Mouse (Mus musculus) cerebellum, adult 9-10 months (tissue): ENCODE measurements at regions not wholly inside any gene's neighbourhood (a gene's known extent, or its start where the extent isn't known, plus 50 kb on each side); places are given as distances from the start of the nearest gene placed in this dataset.
A peak's percentile ranks its signal among the peaks of the same experiment; 100 is the strongest.

Source experiments
- DNase-seq: peaks from one replicate; pipeline ENCODE4 v3.0.0; 2022

DNA sequence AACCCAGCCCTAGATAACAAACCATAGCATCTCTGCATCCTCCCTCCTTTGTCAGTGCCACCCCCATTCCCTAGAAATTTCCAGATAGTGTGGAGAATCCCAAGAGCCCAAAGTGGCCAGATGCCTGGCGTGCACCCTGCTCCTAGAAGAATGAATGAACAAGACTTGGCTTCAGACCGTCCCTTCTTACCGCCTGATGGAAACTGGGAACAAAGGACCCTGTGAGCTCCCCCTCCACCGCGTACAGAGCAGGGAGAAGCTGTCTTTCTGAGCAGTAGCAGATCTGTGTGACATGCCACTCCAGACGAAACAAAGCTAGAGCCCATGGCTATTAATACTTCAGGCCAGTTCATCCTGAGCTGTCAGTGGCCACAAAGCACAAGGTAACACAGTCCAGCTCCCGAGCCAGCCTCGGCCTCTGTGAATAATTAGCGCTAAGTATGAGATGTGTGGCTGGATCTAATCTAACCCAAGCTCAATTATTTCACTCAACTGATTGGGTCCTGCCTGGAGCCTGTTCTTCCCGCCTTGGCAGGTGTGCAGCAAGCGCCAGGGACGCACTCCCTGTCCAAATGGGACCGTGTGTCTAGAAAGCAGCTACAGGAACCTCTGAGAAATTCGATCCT lies 111.6 kb downstream of the Cxcl12 start:
- DNase-seq, result peak; percentile 9

DNA sequence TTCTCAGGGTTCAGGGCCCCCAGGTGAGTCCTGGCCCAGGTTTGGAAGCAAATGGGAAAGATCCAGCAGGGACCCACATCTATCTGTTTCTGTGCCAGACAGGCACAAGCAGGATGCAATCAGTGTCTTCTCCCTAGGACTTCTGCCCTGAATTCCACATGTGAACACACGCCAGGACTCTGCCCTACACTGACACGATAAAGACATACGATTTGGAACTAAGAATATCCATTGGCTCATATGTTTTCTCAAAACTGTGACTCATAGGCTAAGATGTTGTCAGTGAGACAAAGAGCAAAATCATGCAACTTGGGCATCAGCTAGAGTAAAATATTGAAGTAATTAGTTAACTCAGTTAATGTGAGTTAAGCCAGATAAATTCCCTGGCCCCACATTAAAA lies 112.6 kb downstream of the Cxcl12 start:
- DNase-seq, result no peak

DNA sequence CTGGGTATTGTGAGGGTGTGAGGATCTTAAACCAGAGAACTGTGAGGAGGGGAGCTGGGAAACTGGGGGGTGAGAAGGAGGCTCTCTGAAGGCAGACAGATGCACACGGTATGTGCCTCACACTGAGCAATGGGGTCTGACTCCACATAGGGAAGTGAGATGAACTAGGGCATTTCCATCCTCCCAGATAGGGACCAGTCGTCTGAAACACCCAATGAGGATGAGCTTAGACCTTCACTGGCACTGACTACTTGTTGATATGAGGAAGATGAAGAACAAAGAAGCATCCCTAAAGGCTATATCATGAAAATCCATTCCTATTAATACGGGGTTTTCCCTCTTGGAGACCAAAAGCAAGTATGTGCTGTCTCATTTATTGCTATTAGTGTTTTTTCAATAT lies 115.3 kb downstream of the Cxcl12 start:
- no peak for DNase-seq

DNA sequence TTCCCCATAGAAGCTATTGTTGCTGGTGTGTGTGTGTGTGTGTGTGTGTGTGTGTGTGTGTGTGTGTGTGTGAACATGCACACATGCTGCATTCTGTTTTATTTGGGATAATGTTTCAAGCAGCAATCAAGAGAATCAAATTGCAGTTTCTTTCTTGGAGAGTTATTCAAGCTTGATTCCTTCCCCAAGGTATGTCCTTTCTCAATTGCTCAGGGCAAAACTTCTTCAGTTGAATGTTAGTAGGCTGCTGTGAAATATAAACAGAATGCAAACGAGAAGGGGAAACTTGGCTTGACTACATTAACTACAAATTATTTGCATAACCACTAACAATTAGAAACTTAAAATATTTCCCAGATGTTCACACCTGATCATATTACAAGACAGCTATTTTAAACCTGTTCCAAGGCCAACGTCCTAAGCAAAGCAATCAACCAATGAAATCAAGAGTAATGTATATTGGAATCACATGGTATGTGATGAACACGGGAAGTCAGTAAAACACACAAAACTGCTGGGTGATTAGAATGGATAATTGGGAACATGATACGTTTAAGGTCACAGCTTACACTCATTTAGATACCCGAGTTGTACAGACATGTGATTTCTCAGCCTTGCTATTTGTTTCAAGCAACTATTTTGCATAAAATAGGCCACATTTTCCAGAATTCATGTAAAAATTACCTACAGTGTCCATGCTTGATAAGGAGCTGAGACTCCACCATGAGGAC lies 116.2 kb downstream of the Cxcl12 start:
- DNase-seq, result no peak

DNA sequence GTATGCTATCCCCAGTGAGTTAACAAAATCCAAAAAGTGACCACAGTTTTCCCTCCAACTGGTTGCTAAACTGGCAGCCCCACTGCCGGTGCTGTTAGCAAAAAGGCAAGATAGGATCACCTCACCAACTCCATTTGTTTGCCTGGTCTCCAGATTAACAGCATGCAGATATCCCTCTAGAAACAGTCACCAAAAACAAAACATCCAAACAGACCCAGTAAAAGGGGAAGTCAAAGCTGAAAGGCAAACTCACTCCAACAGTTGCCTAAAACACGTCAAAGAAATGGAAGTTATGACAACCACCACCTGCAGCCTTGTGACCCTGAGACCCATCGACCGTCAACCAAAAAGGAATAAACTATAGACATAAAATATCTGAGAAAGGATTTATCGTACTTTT lies 119.1 kb downstream of the Cxcl12 start:
- DNase-seq, result no peak

DNA sequence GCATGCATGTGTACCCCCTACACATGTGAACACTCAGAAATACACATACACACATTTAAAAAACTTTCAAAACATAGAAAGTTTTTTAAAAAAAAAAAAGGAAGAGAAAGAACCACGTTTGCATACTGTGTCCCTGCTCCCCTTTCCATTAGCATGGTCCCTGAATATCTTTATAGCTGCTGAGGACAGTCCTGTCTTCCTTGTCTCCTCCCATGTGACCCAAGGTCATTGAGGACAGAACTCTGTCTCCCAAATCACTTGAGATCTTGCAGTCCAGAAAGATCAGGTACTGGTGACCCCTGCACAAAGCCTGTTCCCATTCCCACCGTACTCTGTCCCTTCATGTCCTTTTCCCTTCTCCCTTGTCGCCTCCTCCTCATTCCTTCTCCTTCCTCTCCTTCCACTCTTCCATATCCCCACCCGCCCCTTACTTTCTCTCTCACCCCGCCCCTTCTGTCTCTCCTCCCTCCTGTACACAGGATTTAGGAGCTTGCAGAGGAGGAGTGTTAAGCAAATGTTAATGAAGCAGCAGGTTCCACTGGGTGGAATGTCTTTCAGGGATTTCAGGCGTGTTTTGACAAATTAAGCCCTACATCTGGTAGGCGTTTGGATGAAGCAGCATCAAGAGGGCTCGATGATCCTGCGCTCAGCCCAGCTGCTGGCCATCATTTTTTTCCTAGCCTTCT lies 125.6 kb downstream of the Cxcl12 start:
- no peak for DNase-seq

DNA sequence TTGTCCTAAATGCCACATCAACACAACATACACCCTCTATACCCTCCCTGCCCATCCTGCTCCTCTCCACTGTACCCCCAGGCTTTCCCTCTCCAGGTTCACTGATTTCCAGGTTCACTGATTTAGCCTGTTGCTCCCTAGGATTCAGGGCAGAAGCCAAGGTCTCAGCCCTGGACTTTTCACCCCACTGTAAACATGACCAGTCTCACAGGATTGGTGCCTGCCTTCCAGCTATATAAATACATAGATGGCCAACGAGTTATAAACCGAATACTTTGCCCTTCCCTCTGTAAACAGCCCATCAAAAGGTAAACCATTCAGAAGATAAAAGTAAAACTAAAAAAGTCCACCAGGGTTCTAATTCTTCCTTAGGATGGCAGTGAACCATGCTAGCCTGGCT lies 129.6 kb downstream of the Cxcl12 start:
- DNase-seq, result no peak

DNA sequence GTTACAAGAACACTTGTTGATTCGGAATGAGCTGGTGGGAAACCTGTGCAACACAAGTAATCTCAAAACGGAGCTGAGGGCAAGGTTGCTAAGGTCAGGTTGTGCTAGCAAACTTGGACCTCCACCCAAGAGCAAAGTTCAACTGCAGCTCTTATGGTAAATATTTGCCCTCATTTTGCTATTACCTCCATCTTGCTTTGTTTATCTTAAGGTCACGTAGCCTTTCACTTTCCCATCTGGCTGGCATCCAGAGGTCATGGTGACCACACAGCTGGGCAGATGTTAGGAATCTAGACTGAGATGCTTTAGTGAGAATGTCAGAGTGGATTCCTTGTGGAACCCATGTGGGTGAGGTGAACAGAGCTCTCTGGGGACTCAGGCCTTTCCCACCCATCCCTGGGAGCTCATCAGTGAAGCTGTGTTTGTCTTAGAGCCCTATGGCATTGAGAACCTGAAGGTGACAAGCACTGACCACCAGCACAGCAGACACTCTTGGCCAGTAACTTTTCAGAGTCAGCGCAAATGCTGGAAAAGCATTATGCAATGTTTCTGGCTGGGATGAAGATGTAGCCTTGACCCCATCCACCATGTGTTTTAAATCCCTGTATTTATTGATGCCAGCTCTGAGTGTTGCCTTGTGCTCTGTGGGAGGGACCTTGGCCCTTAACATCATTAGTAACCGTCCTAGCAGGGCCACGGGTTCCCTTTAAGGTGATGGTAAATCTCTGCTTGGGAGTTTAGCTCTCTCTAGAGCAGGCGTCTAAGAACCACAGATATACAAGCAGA lies 131.4 kb downstream of the Cxcl12 start:
- DNase-seq, result no peak

DNA sequence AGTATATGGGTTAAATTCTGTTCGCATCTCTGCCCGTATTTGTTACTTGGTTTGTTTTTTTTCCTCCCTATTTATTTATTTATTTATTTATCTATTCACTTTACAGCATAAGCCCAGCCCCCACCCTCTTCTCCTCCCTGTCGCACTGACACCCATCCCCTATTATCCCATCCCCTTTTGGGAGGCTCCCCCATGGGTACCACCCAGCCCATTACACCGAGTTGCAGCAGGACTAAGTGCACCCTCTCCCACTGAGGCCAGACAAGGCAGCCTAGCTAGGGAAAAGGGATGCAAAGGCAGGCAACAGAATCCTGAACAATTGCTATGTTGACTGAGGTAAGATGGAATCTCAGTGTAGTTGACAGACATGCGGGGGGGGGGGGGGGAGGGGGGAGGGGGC lies 135.0 kb downstream of the Cxcl12 start:
- no peak for DNase-seq

DNA sequence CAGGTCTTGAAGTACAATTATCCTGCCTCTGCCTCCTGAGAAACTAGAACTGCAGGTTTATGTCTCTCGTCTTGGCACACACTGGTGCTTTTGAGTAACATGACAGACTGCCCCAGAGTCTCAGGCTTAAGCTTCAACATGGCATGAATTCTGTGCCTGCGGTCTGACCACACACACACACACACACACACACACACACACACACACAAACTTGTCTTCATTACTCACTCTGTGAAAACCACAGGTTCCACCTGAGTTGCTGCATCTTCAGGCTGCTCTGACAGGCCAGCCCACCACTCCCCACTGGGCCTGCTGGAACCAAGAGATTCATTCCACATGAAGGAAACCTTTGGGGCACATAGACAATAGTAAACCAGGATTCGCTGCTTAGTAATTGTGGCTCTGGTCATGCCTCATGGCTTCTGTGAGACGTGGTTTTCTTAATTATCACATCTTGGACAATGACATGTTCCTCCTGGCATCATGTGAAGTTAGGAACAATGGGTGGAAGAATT lies 137.5 kb downstream of the Cxcl12 start:
- DNase-seq, result no peak

DNA sequence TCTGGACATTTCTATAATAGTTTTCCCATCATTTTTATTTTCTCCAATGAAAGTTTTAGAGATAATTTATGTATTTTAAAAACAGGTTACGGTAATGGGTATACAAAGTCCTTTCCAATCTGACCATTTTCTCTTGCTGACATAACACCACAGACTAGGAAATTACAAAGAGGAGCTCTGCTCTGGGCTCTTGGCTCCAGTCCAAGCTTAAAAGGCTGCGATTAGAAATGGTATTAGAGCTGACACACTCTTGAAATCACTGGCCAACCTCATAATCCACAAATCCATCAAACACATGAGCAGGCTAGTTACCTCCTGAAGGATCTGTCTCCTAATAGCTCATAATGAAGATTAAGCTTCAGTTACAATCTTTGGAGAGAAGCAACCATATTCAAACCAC lies 140.3 kb downstream of the Cxcl12 start:
- DNase-seq, result no peak

DNA sequence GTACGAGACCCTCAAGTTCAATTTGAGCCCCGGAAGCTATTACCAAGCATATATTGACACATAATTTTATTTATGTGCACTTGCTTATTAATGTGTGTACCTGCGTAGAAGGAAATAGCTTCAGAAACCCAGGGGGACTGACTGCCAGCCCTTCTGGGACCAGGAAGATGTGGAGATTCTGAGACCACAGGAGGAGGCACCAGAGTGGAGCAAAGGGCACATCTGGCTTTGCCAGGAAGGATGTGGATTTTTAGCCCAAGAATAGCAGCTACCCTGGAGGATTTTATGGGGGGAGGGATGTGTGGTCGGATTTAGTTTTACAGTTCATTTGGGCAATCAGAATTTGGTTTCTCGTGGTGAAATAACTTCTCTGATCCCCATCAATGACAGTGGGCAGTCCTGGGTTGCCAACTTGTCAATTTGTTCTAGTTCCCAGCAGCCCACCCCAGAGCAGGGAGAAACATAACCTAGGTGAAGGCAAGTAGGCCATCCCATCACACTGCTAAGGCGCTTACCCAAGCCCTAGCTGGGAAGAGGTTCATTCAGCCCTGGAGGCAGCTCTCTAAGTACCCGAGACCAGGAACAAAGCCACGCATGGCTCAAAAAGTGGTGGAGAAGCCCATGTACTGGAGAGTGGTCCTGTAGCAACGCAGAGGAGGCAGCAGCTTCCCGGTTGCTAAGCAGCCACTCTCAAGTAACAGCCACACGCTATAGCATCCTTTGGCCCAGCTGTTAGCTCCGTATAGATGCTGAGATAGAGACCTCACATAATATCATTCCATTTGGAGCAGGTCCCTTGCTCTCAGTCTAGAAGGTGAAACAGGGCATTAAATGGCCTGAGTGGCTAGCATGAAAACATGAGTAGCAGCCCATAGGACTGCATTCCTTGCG lies 144.8 kb downstream of the Cxcl12 start:
- no peak for DNase-seq

DNA sequence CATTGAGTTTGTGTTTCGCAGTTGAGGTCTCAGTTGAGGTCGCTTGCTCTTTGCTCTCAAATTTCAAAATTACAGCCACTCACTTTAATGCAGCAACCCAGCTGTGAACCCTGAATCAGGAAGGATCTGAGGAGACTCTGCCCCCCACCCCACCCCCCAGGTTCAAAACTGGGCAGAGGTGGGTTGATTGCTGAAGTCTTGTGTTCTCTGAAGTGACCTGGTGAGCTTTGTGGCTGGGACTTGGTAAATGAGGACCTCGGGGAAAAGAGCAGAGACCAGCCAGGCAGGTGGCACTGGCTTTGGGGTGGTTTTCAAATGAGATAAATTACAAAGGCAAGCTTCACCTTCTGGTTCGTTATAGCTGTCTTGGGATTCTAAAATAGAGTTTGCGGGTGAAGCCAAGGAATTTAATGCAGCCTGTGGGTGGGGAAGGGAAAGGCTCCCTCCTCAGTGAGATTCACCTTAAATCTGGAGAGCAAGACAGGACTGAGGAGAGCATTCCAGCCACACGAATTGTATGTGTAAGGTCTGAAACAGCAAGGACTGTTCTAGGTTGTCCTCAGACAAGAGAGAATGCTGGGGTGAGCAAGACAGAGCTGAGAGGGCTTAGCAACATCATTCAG lies 145.7 kb downstream of the Cxcl12 start:
- DNase-seq, result no peak

DNA sequence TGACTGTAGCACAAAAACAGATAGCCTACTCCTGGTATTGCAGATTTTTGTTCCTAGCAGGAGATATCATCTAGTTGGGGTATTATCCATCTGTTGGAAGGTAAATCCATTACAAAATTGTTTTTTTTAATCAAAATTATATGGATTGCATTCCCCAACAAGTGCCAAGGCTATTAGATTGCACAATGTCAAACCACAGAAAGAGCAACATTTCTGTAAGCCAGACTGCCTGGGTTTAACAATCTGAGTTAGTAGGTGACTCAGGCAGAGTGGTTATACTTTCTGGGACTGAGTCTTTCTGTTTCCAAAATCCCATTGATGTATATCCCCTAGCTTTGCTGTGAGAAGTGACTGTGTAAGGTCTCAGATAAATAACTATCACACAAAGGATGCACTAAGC lies 155.0 kb downstream of the Cxcl12 start:
- DNase-seq, result no peak

DNA sequence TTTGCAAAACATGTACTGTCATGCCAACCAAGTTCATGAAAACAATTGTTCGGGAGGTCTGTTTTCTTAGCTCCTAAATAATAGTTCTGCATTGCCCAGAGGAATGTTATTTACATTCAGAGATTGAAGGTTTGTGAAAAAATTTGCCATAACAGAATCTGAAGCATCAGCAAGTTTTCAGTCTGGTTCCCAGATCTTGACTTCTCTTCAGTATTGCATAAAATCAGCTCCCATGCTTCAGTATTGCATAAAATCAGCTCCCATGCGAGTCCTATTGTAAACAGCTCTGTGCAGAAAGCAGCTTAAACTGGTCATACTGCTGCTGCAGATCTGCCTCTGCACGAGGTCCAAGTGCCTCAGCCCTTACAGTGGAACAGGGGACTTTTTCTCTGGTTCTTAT lies 155.5 kb downstream of the Cxcl12 start:
- no peak for DNase-seq

DNA sequence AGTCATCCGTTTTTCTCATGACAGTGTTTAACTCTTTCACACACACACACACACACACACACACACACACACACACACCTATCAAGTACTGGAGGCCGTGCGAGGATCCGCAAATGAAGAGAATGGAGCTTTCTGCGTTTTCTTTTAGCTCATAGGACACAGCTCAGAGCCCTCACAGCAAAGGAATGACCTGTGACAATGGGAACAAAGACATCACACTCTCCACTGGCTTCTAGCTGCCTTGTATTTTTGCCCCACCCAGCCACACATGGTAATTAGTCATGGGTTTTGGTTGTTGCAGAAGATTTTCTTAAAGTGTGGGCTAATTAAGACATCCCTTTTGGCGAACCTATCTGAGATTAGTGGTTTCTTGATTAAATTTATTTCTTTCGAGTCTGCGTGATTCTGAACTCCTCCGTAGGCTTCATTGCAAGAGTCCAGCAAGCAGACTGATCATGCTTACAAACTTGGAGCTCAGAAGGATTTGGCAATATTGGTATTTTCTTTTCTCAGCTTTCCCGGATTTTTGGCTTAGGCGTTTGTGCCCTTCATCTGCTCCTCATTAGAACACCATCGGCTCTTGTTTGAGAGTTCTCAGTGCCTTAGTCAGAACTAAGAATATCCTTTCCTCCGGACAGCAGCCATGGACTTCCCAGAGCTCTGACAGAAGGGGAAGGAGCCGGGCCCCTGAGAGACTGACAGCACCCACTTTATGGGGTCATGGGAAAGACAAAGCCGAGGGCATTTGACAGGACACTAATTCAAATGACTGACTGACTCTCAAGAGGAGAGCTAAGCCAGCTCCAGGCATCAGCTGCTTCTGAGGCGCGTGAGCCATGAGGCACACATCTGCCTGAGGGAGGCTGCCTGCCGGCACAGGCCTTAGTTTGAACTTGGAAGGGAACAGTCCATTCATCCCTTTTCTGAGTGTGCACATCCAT lies 158.8 kb downstream of the Cxcl12 start:
- DNase-seq, result no peak

DNA sequence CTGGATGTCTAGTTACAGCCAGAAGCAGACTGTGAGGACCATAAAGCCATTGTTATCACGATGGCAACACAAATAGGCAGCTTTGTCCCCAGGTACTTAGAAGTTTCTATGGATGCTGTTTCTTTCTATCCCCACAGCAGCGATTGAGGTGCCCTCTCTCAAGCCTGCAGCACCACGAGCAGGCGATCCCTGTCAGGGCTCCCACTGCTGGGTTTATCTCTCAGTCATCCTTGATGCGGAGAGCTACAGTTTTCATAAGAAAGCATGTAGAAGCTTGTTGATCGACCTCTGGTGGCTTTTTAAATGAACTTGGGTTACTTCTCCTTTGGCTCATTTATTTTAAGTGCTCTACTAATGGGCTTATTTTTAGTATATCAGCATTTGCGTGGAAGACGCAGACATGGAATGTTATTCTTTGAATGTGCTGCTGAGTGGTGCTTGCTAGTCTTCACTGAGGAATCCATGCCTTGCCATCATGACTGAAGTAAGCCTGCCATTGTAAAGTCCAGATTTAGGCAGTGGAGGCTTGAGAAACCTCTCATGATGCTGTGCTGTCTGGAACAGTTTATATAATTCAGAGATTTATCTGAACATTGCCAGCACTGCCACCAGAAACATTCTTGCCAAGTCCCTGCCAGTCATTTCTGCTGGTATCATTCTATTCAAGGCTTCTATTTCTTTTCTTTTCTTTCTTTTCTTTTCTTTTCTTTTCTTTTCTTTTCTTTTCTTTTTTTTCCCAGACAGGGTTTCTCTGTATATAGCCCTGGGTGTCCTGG lies 161.0 kb downstream of the Cxcl12 start:
- no peak for DNase-seq

DNA sequence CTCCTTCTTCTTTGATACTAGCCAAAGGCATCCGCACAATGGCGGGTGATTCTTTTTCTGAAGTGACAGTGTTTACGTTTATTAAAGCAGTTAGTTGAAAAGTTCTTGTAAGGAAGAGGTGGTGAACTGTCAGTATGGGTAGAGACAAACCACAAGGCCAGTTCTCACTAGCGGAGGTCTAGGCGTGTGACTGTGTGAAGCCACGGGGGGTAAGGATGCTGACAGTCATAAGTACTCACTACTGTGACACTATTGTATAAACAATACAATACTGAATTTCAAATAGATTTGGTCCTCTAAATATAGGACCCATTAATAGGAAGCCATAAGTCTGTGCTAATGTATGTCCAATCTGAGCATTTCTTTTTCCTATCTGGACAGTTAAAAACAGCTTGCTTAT lies 161.9 kb downstream of the Cxcl12 start:
- DNase-seq, result no peak

DNA sequence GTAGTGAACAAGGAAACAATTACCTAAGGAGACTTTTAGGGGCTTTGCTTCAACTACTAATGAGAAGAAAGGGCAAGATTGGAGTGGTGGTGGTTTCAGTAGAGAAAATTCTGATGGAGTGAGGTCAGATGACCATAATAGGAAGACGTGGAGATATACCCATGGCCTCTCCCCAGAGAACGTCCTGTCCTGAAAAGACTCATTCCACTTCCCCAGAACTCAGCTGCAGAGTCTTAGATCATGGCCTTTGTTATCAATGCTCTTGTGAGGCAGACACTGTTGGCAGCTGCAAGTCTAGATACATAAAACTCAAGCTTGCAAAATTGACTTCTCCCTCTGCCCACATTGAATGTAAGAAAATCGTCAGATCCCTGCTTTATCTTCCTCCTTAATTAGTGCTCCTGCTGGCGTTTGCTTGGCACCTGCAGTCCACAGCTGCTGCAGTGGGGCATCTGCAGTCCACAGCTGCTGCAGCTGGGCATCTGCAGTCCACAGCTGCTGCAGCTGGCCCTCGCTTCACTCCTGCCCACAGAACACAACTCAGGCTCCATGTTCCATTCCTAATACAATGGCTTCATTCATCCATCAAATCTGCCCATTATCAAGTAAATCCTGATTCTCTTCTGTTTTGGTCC lies 162.5 kb downstream of the Cxcl12 start:
- no peak for DNase-seq
